Mouse (Mus musculus) liver (tissue): ENCODE results near the gene Fcf1.

Experiments used
- DNase-seq: peaks from one replicate; pipeline ENCODE4 v3.0.0-alpha.2; 2020; ENCODE audit warnings: mixed read lengths

The Fcf1 gene

GRCm38 (mm10) chr12:84968831-84969655 is 1.7 kb upstream of the Fcf1 start:
- peak; percentile 51 for DNase-seq

- peak; percentile 12 for DNase-seq
Measured at GRCm38 (mm10) chr12:84969656-84970427, 855 bp upstream of the Fcf1 start.

GRCm38 (mm10) chr12:84979264-84979862 is 8.7 kb downstream of the Fcf1 start:
- DNase-seq, result no peak

GRCm38 (mm10) chr12:84989456-84989855 is 18.8 kb downstream of the Fcf1 start:
- DNase-seq, result no peak

- no peak for DNase-seq
Measured at GRCm38 (mm10) chr12:84995112-84995761, 24.5 kb downstream of the Fcf1 start.

- DNase-seq, result peak; percentile 98
Measured at GRCm38 (mm10) chr12:84996083-84996496, 25.4 kb downstream of the Fcf1 start, which contains the start of gene Ylpm1. Gene Ylpm1 (plus strand): TSS chr12:84996321.

GRCm38 (mm10) chr12:84996501-84997398 is 26.1 kb downstream of the Fcf1 start:
- peak; percentile 65 for DNase-seq

GRCm38 (mm10) chr12:84999053-84999452 is 28.4 kb downstream of the Fcf1 start:
- no peak for DNase-seq

GRCm38 (mm10) chr12:85006206-85006605 is 35.5 kb downstream of the Fcf1 start:
- no peak for DNase-seq

GRCm38 (mm10) chr12:85007021-85007420 is 36.3 kb downstream of the Fcf1 start:
- no peak for DNase-seq

- DNase-seq, result no peak
Measured at GRCm38 (mm10) chr12:85009776-85010175, 39.1 kb downstream of the Fcf1 start.

GRCm38 (mm10) chr12:85010541-85010940 is 39.8 kb downstream of the Fcf1 start:
- no peak for DNase-seq

- peak; percentile 66 for DNase-seq
Measured at GRCm38 (mm10) chr12:85012185-85012584, 41.5 kb downstream of the Fcf1 start.

- no peak for DNase-seq
Measured at GRCm38 (mm10) chr12:85022071-85022470, 51.4 kb downstream of the Fcf1 start.

- peak; percentile 46 for DNase-seq
Measured at GRCm38 (mm10) chr12:85032710-85033109, 62.0 kb downstream of the Fcf1 start.
